Mouse (Mus musculus) R1 (cell line): ENCODE results near the gene Imp4.

Source experiments
- DNase-seq: peaks from one replicate; pipeline ENCODE4 v3.0.0-alpha.2; 2018; ENCODE audit warnings: low read depth, low spot score

The Imp4 gene

DNA sequence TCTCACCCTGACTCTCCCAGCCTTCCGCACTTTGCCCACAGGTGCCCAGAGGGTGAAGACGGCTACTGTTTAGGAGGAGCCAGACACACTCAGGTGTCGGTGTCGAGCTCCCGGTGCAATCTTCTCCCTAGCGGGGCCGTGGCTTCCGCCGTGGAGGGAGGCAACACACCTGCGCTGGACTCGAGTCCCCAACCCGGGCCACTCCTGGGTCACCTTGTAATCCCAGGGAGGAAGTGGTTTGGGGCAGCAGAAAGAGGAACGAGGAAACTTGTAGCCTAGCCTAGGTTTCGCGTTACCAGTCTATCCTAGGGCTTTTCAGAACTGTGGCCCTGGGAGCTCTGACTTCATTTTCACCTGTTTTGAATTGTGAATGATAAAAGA is 20.4 kb downstream of the Imp4 start:
- DNase-seq = no peak

DNA sequence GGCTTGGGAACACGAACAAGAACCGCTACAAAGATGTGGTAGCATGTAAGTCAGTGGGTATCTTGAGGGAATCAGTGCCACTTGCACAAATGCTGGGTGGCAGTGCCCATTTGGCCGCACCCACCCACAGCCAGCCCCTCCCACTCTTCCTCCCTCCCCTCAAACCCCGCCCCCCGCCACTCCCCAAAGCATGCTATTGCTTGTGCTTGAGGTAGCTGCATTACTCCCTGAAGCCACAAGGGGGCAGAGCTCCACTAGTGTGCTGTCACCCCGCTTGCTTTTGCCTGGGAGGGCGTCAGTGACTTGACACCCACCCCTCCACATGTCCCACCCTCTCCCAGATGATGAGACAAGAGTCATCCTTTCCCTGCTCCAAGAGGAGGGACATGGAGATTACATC is 23.1 kb downstream of the Imp4 start:
- DNase-seq = peak; percentile 86

DNA sequence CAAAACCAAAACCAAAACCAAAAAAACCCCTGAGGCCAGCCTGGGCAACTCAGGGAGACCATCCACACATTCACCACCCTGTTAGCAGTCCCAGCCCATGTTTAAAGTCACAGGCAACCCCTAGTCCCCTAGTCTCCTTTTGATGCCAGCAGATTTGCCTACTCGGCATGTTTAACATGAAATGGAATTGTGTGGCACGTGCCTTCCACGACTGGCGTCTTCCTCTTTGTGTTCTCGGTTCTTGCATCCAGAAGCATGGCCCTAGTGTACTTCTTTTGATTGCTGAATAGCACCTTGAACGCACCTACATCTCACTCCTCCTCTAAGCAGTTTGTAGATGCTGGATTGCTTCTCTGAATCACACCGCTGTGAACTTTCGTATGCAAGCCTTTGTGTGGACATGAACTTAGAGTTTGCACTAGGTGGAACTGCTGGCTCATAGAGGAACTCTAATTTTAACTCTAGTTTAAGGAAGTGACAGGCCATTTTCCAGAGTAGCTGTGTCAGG is 24.7 kb downstream of the Imp4 start:
- no peak for DNase-seq

DNA sequence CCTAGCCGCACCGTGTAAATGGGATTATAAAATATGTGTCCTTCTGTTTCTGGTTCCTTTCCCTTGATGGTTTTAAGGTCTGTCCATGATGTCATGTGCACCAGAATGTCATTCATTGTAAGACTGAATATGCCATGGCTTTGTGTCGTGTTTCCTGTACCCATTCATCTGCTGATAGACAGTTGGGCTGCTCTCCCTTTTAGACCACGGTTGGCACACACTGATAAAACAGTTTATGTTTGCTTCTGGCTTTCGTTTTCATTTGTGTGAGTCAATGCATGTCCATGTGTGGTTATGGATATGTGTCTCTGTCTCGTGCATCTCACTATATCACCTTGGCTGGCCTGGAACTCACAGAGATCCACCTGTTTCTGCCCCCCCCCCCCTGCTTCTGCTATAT is 25.8 kb downstream of the Imp4 start:
- no peak for DNase-seq

DNA sequence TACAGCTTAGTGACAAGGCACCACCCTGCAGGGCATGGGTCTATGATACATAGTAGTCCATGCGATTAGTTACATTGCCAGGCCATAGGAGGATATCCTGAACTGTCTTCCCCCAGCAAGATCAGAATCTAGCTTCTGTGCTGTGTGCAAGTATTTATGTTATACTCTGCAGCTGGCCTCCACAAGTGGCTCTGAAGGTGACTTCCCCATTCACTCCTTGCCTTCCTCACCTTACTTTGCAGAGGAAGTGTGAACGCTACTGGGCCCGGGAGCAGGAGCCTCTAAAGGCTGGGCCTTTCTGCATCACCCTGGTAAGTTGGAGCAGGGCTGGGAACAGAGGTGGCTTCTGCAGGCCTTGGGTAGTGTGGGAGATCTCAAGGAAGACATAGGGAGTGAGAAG is 28.4 kb downstream of the Imp4 start:
- DNase-seq = no peak

DNA sequence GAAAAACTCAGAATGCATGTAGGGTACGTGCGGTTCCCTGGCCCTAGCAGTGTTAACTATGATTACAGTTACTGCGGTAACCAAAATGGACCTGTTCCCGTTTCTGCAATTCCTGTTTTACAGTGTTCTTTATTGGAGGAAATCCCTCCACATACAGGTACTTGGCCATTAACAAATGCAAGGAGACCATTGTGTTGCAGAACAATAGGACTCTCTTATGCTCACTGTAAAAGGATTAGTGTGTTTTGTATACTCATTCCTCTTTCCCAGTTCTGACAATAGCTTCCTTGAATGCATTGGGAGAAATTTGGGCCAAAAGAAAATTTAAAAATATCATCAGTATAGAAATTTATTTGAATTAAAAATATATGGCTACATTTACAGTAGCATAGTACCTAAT is 28.8 kb downstream of the Imp4 start:
- peak; percentile 92 for DNase-seq

DNA sequence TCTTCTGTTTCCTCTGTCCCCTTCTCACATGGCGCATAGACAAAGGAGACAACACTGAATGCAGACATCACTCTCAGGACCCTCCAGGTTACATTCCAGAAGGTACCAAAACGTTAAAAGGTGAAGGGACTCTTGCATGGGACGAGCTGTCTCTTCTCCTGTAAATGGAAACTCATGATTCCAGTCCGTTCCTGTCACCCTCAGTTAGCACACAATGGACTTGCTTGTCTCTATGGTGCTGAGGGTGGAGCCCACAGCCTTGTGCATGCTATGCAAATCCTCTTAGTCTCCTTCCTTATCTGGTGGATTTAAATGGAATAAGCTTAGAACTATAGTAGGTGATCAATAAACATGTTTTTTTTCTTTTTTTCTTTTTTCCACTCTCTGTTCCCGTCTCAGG is 30.1 kb downstream of the Imp4 start:
- peak; percentile 86 for DNase-seq

DNA sequence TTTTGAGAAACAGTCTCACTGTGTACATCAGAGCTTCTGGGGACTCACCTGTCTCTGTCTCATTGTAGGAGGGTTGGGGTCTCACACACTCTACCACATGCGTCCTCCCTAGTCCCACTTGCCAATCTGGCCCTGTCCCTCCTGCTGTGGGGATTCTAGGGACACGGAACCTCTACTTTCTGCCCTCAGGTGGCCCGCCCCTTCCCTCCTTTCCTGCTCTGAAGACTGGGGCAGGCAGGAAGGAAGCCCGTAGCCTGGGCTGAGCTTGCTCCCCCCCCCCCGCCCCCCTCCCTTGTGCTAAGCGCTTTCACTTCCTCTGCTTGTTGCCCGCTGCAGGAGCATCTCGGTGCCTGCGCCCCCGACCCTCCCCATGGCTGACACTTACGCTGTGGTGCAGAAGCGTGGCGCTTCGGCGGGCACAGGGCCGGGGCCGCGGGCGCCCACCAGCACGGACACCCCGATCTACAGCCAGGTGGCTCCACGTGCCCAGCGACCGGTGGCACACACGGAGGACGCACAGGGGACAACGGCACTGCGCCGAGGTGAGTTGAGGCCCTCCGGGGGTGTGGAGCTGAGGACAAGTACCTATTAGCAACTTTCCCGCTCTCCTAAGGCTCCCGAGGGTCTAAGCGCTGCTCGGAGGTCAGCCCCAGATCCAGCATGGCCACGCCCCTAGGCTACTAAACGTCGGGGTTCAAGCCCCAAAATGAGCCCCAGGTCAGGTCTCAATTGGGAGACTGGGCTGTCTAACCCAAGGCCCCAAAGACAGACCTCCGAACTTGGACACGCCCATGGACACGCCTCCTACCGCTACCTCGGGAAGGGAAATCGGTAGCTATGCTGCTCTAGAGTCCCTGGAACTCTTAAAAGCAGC is 33.0 kb downstream of the Imp4 start:
- peak; percentile 79 for DNase-seq

DNA sequence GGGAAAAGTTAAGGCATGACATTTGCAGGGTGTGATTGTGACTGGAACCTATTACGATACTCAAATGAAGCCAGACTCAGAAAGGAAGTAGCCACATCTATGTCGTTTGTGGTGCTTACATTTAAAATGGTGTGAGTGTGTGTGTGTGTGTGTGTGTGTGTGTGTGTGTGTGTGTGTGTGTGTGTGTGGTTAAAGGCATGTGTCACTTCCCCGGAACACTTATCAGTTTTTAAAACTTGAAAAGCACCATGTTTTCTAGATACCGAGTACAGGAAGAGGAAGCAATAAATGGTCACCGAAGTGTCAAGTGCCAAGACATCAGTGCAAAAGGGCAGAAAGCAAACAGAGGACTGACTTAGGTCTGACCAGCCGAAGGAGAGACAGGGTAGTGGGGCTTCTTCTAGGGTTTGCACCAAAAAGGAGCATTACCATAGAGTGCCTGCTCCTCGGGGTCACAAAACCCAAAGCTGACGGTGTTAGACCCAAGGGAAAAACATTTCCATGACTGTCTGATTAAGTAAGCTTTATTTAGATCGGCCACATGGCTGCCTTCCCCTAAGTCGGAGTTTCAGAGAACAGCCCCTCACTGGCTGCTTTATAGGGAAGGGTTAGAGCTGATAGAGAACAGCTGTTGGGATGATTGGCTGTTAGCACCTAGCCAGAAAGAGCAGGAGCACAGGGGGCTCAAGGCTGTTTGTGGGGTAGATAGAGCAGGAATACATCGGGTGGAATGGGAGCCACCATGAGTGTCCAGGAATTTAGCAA is 39.4 kb downstream of the Imp4 start:
- DNase-seq = no peak

DNA sequence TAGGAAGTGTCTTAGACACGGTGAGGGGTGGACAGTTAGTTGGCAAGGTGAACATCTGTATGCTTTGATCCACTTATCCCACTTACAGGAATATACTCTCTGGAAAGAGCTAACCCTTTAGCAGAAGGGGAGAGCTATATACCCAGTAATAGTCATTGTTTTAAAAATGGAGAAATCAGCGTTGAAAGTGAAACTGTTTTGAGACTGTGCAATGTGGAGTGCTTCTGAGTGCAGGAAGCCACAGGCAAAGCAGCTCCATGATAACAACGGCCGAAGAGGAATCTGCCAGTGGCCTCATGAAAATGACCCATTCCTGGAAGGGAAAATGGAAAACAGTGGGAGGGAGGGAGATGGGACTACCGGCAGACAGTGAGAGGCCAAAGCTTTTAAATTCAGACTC is 41.1 kb downstream of the Imp4 start:
- no peak for DNase-seq

DNA sequence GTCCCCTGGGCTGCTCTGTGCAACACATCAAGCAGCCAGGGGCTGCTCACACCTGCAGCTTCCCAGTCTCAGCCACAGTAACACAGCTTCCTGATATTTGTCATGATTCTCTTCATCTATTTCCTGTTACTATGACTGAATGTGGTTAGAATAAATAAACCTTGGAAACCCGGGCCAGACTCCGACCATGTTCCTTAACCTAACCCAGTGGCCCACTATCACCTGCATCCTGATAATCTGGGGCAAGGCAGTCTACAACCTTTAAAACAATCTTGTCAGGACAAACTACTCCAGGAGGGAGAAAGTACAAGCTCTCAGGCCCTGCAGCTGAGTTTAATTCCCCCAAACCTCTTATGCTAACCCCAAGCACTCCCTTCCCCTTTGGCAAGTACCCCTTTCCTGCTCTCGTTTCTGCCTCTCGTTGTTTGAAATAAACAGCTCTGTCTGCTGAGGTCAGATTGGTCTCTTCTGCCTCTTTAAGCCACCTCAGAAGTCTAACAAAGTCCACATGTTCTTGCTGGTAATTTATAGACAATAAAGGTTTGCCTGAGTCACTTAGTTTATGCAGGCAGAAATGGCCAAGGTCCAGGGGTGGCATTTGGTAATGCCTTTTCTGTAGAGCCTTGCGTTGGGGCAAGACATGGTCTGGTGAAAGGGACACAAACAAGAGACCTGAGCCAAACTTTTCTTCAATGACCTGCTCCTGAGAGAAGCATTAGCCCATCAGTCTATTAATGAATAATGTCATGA is 42.4 kb downstream of the Imp4 start:
- no peak for DNase-seq

DNA sequence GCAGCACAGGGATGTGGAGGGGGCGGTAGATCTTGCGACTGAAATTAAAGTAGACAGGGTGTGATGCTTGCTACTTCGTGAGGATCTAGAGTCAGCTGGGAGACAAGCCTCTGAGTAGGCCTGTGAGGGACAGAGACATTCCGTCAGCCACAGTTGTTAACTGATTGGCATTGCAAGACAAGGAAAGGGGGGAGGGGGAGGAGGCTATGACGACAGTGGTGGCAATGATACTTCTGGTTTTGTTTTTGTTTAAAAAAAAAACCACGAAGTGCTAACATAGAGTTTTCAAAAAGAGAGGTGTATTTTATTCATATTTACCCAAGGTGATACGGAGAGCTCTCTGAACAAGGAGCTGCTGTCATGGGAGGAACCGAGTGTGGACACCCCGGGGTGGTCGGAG is 44.8 kb downstream of the Imp4 start:
- no peak for DNase-seq

DNA sequence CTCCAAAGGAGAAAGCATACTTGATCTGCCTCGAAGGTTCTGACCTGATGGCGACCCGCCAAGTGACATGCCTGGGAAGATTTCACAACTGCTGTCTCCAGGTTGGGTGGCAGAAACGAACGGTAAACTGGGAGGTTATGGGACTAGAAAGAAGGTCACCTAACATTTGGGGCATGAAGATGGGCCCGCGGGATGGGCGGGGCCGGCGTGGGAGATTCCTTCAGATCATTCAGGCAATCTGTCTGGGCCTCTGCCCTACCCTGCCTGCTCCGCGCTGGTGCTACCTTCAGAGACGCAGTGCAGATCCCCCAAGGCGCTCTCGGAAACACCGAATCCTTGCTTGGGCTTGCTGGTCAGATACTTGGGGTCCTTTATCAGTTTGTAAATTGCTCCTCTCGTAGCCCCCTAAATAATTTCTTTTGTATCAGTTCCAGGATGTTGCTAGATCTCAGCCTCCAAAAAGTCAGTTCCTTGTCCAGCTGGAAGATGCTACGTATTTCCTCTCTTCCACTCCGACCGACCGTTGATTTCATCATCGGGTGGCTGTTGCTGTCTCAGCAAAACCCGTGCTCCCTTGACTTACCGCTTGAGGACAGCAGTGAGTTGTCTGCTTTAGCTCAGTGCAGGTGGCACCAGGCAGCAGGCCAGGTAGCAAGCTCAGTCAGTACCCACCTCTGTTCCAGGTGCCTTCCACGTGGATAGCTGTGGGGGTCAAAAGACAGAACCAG is 46.0 kb downstream of the Imp4 start:
- DNase-seq = peak; percentile 65

DNA sequence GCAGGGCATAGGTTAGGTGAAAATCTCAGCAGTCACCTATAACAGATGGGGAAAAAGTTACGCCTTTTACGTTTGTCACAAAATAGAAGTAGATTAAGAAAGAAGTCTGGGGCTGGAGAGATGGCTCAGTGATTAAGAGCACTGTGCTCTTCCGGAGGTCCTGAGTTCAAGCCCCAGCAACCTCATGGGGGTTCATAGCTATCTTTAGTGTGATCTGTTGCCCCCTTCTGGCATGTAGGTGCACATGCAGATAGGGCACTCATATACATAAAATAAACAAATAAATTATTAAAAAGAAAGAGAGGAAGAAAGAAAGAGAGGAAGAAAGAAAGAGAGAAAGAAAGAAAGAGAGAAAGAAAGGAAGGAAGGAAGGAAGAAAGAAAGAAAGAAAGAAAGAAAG is 47.7 kb downstream of the Imp4 start:
- peak; percentile 35 for DNase-seq

DNA sequence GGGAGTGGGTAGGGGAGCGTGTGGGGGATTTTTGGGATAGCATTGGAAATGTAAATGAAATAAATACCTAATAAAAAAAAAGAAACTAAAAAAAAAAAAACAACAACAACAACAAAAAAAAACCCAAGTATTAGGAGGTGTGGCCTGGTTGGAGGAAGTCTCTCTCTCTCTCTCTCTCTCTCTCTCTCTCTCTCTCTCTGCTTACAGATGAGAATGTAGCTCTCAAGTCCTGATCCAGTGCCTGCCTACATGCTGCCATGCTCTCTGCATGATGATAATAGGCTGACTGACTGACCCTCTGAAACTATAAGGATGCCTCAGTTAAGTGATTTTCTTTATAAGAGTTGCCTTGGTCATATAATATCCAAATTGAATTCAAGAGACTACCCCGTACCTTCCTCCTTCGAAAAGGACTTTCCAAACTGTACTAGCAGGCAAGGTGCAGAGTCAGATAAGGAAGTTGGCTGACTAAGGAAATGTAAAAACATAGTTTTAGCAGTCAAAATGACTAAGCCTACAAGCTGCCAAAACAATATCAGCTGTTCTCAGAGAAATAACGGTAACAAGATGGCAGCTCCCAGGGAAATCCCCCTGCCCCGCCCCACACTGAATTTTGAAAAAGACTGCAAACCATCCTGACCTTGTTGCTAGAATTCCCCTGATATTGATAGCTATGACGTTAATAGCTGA is 50.3 kb downstream of the Imp4 start:
- no peak for DNase-seq

DNA sequence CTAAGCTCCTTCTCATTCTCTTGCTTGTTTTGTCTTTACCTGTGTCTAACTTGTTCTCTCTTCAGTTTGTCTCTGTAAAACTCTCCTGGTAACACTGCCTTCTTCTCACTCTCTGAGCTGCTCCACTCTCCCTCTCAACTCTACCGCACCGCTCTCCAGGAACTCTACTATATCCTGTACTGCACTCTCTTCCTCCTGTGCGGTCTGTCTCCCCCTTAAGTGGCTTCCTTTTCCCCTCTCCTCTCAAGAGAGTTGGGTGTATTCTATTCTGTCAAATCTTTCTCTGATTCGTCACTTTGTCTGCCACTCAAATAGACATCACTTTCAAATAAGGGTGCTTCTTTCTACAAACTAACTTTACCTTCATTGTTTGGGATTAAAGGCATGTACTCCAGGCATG is 51.8 kb downstream of the Imp4 start:
- DNase-seq = no peak
